Mouse (Mus musculus) CH12.LX (cell line): ENCODE results near the gene Qk. TPM values are rescaled to one million over a fixed set of nuclear protein-coding genes. Genes with fewer than 3 reads are reported as not detected.

Experiments
- DNase-seq: peaks from one replicate; pipeline ENCODE4 v3.0.0-alpha.2; 2013; ENCODE audit errors: extremely low read depth
- H3K27ac ChIP-seq: 2 replicates; pipeline ENCODE4 v1.5.1; 2012; ENCODE audit warnings: low read depth, mild to moderate bottlenecking, control low read depth, moderate library complexity; ENCODE audit not compliant: insufficient read depth
- H3K27me3 ChIP-seq: replicated peaks from 2 replicates; pipeline ENCODE3; 2012; ENCODE audit warnings: inconsistent platforms
- H3K36me3 ChIP-seq, 2 experiments: replicated peaks in 1 of 2; 2 replicates each; pipeline versions ENCODE3 to v1.6.1; 2012; ENCODE audit warnings: inconsistent platforms in 1 of 2, low read length in 1 of 2, mild to moderate bottlenecking in 1 of 2, mixed read lengths in 1 of 2, moderate library complexity in 1 of 2; ENCODE audit not compliant: control insufficient read depth in 1 of 2, insufficient read depth in 1 of 2
- H3K4me1 ChIP-seq, 2 experiments: 2 replicates each; pipeline ENCODE4 v1.6.1; 2012; ENCODE audit warnings: inconsistent platforms in 1 of 2, moderate library complexity in 1 of 2; ENCODE audit not compliant: insufficient read depth in 2 of 2, control insufficient read depth in 1 of 2
- H3K4me2 ChIP-seq: 2 replicates; pipeline ENCODE4 v1.6.1; 2012; ENCODE audit warnings: low read depth, mild to moderate bottlenecking, control low read depth; ENCODE audit not compliant: poor library complexity, insufficient read depth, severe bottlenecking
- H3K4me3 ChIP-seq, 3 experiments: fragments of 150-350 bp in 1 of 3; sonication (generic) in 1 of 3; replicated peaks in 1 of 3; 2 replicates each; pipeline versions ENCODE3 to v1.5.1; 2011 to 2012; ENCODE audit warnings: low read depth in 2 of 3, low read length in 2 of 3, mild to moderate bottlenecking in 2 of 3, moderate library complexity in 2 of 3, control low read depth in 1 of 3, improper control_type of control experiment in 1 of 3, inconsistent platforms in 1 of 3, mixed read lengths in 1 of 3; ENCODE audit not compliant: poor library complexity in 1 of 3
- H3K79me2 ChIP-seq: replicated peaks from 2 replicates; pipeline ENCODE4 v1.6.1; 2012; ENCODE audit warnings: mild to moderate bottlenecking, moderate library complexity; ENCODE audit not compliant: control insufficient read depth, poor library complexity, insufficient read depth, severe bottlenecking; ENCODE audit errors: extremely low read depth
- H3K9ac ChIP-seq: 2 replicates; pipeline ENCODE4 v1.6.1; 2012; ENCODE audit warnings: low read depth, mild to moderate bottlenecking, control low read depth, moderate library complexity; ENCODE audit not compliant: insufficient read depth
- H3K9me3 ChIP-seq: replicated peaks from 2 replicates; pipeline ENCODE3; 2012; ENCODE audit warnings: low read length, inconsistent platforms, mixed read lengths
- BHLHE40 ChIP-seq: IDR thresholded peaks from 2 replicates; pipeline ENCODE4 v1.6.1; 2011; ENCODE audit warnings: mild to moderate bottlenecking, low read depth, low read length, improper control_type of control experiment
- CHD1 ChIP-seq: IDR thresholded peaks from 2 replicates; pipeline ENCODE4 v1.6.1; 2012; ENCODE audit warnings: low read depth, low read length, improper control_type of control experiment, inconsistent platforms
- CHD2 ChIP-seq: IDR thresholded peaks from 2 replicates; pipeline ENCODE4 v1.6.1; 2011; ENCODE audit warnings: low read length, improper control_type of control experiment
- GABPA ChIP-seq: IDR thresholded peaks from 2 replicates; pipeline ENCODE4 v1.6.1; 2012; ENCODE audit warnings: low read depth, low read length, improper control_type of control experiment, inconsistent platforms; ENCODE audit not compliant: insufficient replicate concordance
- IRF4 ChIP-seq: IDR thresholded peaks from 2 replicates; pipeline ENCODE4 v1.6.1; 2014; ENCODE audit warnings: low read depth, mild to moderate bottlenecking, inconsistent platforms, low read length, improper control_type of control experiment
- KAT2A ChIP-seq: IDR thresholded peaks from 2 replicates; pipeline ENCODE4 v1.6.1; 2012; ENCODE audit warnings: low read length, improper control_type of control experiment, inconsistent platforms; ENCODE audit not compliant: insufficient replicate concordance
- MAX ChIP-seq: IDR thresholded peaks from 2 replicates; pipeline ENCODE4 v1.6.1; 2011; ENCODE audit warnings: low read length, improper control_type of control experiment
- MAZ ChIP-seq: IDR thresholded peaks from 2 replicates; pipeline ENCODE4 v1.6.1; 2012; ENCODE audit warnings: low read depth, mild to moderate bottlenecking, inconsistent platforms, low read length, improper control_type of control experiment, moderate library complexity
- MEF2A ChIP-seq: IDR thresholded peaks from 2 replicates; pipeline ENCODE4 v1.6.1; 2014; ENCODE audit warnings: low read depth, mild to moderate bottlenecking, inconsistent platforms, low read length, improper control_type of control experiment, borderline replicate concordance
- MXI1 ChIP-seq: IDR thresholded peaks from 2 replicates; pipeline ENCODE4 v1.6.1; 2011; ENCODE audit warnings: mild to moderate bottlenecking, low read depth, low read length, improper control_type of control experiment
- NELFE ChIP-seq: IDR thresholded peaks from 2 replicates; pipeline ENCODE4 v1.6.1; 2011; ENCODE audit warnings: low read depth, low read length, improper control_type of control experiment
- NRF1 ChIP-seq: IDR thresholded peaks from 2 replicates; pipeline ENCODE4 v1.6.1; 2014; ENCODE audit warnings: low read depth, mild to moderate bottlenecking, inconsistent platforms, low read length, improper control_type of control experiment, moderate library complexity
- PAX5 ChIP-seq: IDR thresholded peaks from 2 replicates; pipeline ENCODE4 v1.6.1; 2012; ENCODE audit warnings: low read length, inconsistent platforms, mixed read lengths
- POLR2A ChIP-seq: IDR thresholded peaks from 2 replicates; pipeline ENCODE4 v1.6.1; 2011; ENCODE audit warnings: low read depth, mild to moderate bottlenecking, improper control_type of control experiment, low read length
- POLR2AphosphoS2 ChIP-seq: IDR thresholded peaks from 2 replicates; pipeline ENCODE4 v1.6.1; 2011; ENCODE audit warnings: low read depth, low read length, improper control_type of control experiment
- RCOR1 ChIP-seq: conservative IDR thresholded peaks from 2 replicates; pipeline ENCODE4 v1.6.1; 2012; ENCODE audit warnings: low read depth, mild to moderate bottlenecking, inconsistent platforms, low read length, improper control_type of control experiment
- SIN3A ChIP-seq: IDR thresholded peaks from 2 replicates; pipeline ENCODE4 v1.6.1; 2012; ENCODE audit warnings: low read length, improper control_type of control experiment, inconsistent platforms
- SMC3 ChIP-seq: IDR thresholded peaks from 2 replicates; pipeline ENCODE4 v1.6.1; 2011; ENCODE audit warnings: low read depth, low read length, improper control_type of control experiment
- TCF12 ChIP-seq: IDR thresholded peaks from 2 replicates; pipeline ENCODE4 v1.6.1; 2014; ENCODE audit warnings: low read depth, mild to moderate bottlenecking, inconsistent platforms, low read length, improper control_type of control experiment
- UBTF ChIP-seq: IDR thresholded peaks from 2 replicates; pipeline ENCODE4 v1.6.1; 2012; ENCODE audit warnings: low read depth, mild to moderate bottlenecking, inconsistent platforms, low read length, improper control_type of control experiment, moderate library complexity
- ZKSCAN1 ChIP-seq: IDR thresholded peaks from 2 replicates; pipeline ENCODE4 v1.6.1; 2012; ENCODE audit warnings: low read depth, inconsistent platforms, low read length, improper control_type of control experiment, borderline replicate concordance
- ZMIZ1 ChIP-seq: IDR thresholded peaks from 2 replicates; pipeline ENCODE4 v1.6.1; 2012; ENCODE audit warnings: low read depth, mild to moderate bottlenecking, inconsistent platforms, low read length, improper control_type of control experiment
- ZNF384 ChIP-seq: IDR thresholded peaks from 2 replicates; pipeline ENCODE4 v1.6.1; 2012; ENCODE audit warnings: low read depth, low read length, improper control_type of control experiment, inconsistent platforms
- dilution Hi-C: fragments of 300-500 bp; cut with MboI; formaldehyde crosslinking; loops from 2 replicates; pipeline ENCODE4 v1.14.3; 2020; ENCODE audit warnings: low sequenced_read_pairs; ENCODE audit not compliant: extremely low pct_unique_long_range_greater_than_20kb, extremely low pct_ligation_motif_present
- in situ Hi-C: fragments of 300-500 bp; cut with MboI; formaldehyde crosslinking; loops from 3 replicates; pipeline ENCODE4 v1.14.3; 2019; ENCODE audit warnings: low sequenced_read_pairs, low pct_ligation_motif_present, low pct_unique_long_range_greater_than_20kb, mixed read lengths
- polyA plus RNA-seq: library from polyadenylated mRNA; unstranded; fragments of >175 nt; gene quantifications from 2 replicates; pipeline ENCODE4 v1.2.1, GENCODE M21; 2012; ENCODE audit warnings: low read depth; ENCODE audit not compliant: insufficient read length
- total RNA-seq, 2 experiments: library from RNA; depleted of rRNA; stranded (reverse); fragments of 300-350 nt in 1 of 2; fragments of >200 nt in 1 of 2; gene quantifications; 2 replicates each; pipeline ENCODE4 v1.2.3; 2012 to 2014

Qk gene
- total and polyA plus RNA-seq, 3 experiments = 22.2 to 51.4 (median 29.3) TPM

DNA sequence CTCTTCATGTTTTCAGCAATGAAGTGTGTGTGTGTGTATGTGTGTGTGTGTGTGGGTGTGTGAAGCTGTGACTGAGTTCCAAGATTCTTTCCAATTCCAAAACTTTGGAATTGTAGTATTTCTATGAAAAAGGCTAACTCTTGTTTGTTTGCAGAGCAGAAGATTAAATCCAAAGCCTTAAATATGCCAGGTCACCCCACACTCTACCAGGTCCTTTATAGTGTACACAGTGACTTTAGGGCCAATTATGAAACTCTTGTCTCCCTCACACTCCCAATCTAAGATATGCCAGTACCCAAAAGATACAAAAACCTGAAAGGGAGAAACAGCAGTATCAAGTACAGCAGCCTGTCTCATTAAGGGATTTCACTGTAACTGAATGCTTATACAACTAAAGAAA, 15.7 kb downstream of the Qk start:
- no peak for TF ChIP-seq CHD2
- TF ChIP-seq UBTF = no peak
- no peak for TF ChIP-seq CHD1
- TF ChIP-seq MAX = no peak
- TF ChIP-seq MEF2A = no peak
- no peak for TF ChIP-seq MAZ
- TF ChIP-seq ZKSCAN1 = no peak
- TF ChIP-seq PAX5 = no peak
- TF ChIP-seq NELFE = no peak
- no peak for TF ChIP-seq SIN3A
- no peak for TF ChIP-seq RCOR1
- no peak for TF ChIP-seq ZMIZ1
- TF ChIP-seq NRF1 = no peak
- no peak for TF ChIP-seq TCF12
- no peak for TF ChIP-seq GABPA
- no peak for TF ChIP-seq BHLHE40
- TF ChIP-seq MXI1 = no peak
- no peak for TF ChIP-seq POLR2A
- Histone ChIP-seq H3K27ac (no peak overlapping the region), H3K27me3 (no peaks in the 10 kb centered on the region), H3K9ac (no peak overlapping the region), H3K4me2 (no peak overlapping the region), H3K4me3 (no peak overlapping the region), H3K4me1 (peaks cover 0 to 11% of the 10 kb centered on the region in 2 experiments; a peak in 2 of 4 replicates), H3K36me3 (no peaks in the 10 kb centered on the region), H3K79me2 (peaks cover 28% of the 10 kb centered on the region), H3K9me3 (no peaks in the 10 kb centered on the region)
- dilution Hi-C loops = no loop called here
- no peak for DNase-seq
- in situ Hi-C loops = loop anchor here (25.0 kb wide), 2 partner anchors 217 to 417 kb away; no protein-coding TSS in a partner anchor

DNA sequence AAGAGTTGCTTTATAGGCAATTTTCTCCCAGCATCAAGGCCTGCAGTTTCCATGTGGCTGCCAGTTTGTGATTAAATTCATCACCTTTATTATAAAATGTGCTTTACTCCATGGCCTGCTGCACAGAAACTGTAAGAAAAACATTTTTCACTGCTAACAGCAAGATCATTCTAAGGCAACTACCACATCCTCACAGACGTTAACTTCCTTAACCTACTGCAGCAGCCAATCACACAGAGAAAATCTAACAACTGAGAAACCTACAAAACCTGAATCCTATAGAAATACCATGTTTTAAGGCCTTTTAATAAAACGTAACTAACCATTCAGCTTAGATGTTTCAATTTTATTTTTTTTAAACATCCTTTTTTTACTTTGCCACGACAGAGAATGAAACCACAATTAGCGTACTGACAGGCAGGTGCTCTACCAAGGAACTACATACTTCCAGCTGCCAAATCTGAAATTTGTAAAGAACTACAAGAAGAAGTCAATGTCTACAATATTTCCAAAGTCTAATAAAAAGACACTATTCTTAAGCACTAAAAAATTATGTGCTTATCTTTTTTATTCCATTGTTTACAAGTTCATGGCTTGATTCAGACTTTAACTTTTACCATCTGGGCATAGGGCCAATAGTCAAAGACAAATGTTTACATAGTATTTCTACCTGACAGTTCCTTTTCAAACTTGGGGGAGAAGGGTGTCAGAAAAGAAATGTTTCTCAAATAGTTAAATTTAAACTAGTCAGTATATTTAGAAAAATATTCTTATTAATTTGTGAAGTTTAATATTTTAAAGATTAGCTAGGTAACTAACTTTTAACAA, 18.5 kb downstream of the Qk start:
- Histone ChIP-seq H3K36me3 (no peaks in the 10 kb centered on the region), H3K27ac (no peak overlapping the region), H3K4me3 (peak overlapping the region in 1 of 3 experiments; percentile 32), H3K4me2 (no peak overlapping the region)
- no peak for TF ChIP-seq TCF12
- no peak for TF ChIP-seq MAX
- no peak for TF ChIP-seq MEF2A
- no peak for TF ChIP-seq PAX5
- no peak for TF ChIP-seq ZNF384
- TF ChIP-seq SMC3 = no peak
- no peak for TF ChIP-seq POLR2AphosphoS2
- no peak for TF ChIP-seq IRF4
- TF ChIP-seq KAT2A = no peak
- TF ChIP-seq, all 38 proteins: peak for 0
- H3K9me3 ChIP-seq = no peaks in the 10 kb centered on the region
- no peak for DNase-seq
- H3K4me1 ChIP-seq = peaks cover 0 to 15% of the 10 kb centered on the region in 2 experiments; a peak in 2 of 4 replicates
- H3K27me3 ChIP-seq = no peaks in the 10 kb centered on the region
- no peak overlapping the region for H3K9ac ChIP-seq
- dilution Hi-C loops (no loop called here), in situ Hi-C loops (loop anchor here (25.0 kb wide), 2 partner anchors 214 to 414 kb away; no protein-coding TSS in a partner anchor)
- H3K79me2 ChIP-seq = peaks cover 16% of the 10 kb centered on the region
